Mouse (Mus musculus) forebrain, postnatal 0 days (tissue): ENCODE data around the gene Hoxd12. TPM values are rescaled to one million over a fixed set of nuclear protein-coding genes. Genes with fewer than 3 reads are reported as not detected.

Source experiments
- ATAC-seq: fragments of 200-750 bp; cut with Nextera tagmentation; 2 replicates; pipeline ENCODE4 v1.8.0; 2017; ENCODE audit warnings: mild to moderate bottlenecking, moderate library complexity
- DNase-seq: peaks from one replicate; pipeline ENCODE4 v3.0.0-alpha.2; 2015
- H3K27ac ChIP-seq: fragments of 300-500 bp; sonication (generic); 2 replicates; pipeline ENCODE4 v1.5.1; 2014; ENCODE audit warnings: low read depth, mild to moderate bottlenecking, antibody characterized with exemption, low read length, moderate library complexity, mixed read lengths
- H3K27me3 ChIP-seq: fragments of 300-500 bp; sonication (generic); 2 replicates; pipeline ENCODE4 v1.6.1; 2014; ENCODE audit warnings: mild to moderate bottlenecking, low read length, mixed read lengths; ENCODE audit not compliant: insufficient read depth
- H3K36me3 ChIP-seq: fragments of 300-500 bp; sonication (generic); 2 replicates; pipeline ENCODE4 v1.6.1; 2014; ENCODE audit warnings: mild to moderate bottlenecking, moderate library complexity; ENCODE audit not compliant: insufficient read depth
- H3K4me1 ChIP-seq: fragments of 300-500 bp; sonication (generic); 2 replicates; pipeline ENCODE4 v1.6.1; 2014; ENCODE audit warnings: antibody characterized with exemption; ENCODE audit not compliant: insufficient read depth
- H3K4me2 ChIP-seq: fragments of 300-500 bp; sonication (generic); 2 replicates; pipeline ENCODE4 v1.6.1; 2014; ENCODE audit warnings: low read depth, mild to moderate bottlenecking, moderate library complexity
- H3K4me3 ChIP-seq: fragments of 300-500 bp; sonication (generic); 2 replicates; pipeline ENCODE4 v1.5.1; 2014; ENCODE audit warnings: low read depth, low read length, mixed read lengths
- H3K9ac ChIP-seq: fragments of 300-500 bp; sonication (generic); 2 replicates; pipeline ENCODE4 v1.6.1; 2014; ENCODE audit warnings: mild to moderate bottlenecking
- H3K9me3 ChIP-seq: fragments of 300-500 bp; sonication (generic); 2 replicates; pipeline ENCODE4 v1.6.1; 2016; ENCODE audit warnings: low read length
- CTCF ChIP-seq: sonication (generic); IDR thresholded peaks from 2 replicates; pipeline ENCODE4 v1.5.1; 2016; ENCODE audit warnings: antibody characterized with exemption, control low read depth, low read depth
- WGBS: fragments of 180-500 bp; shearing (Covaris S2); extraction: QIAGEN DNeasy Blood & Tissue Kit; methylation state at CpG from one replicate; pipeline ENCODE4 v1.1.7; 2014; 5-methylcytosine and 5-hydroxymethylcytosine counted together
- polyA plus RNA-seq: library from polyadenylated mRNA; unstranded; fragments of >200 nt; fragmentation: Nextera tagmentation; extraction: Ambion mirVana; gene quantifications from 2 replicates; pipeline ENCODE4 v1.2.1, GENCODE M21; 2015
- total RNA-seq: library from RNA; depleted of rRNA; stranded (reverse); fragments of >200 nt; gene quantifications from 2 replicates; pipeline ENCODE4 v1.2.3, GENCODE M21; 2014

The Hoxd12 gene
- total and polyA plus RNA-seq, 2 experiments from 2014 or later, result not detected

- WGBS, result 6% methylated on average over 40 of the region's 40 CpGs
These were observed 2.1 kb upstream of the Hoxd12 start for GRCm38 (mm10) chr2:74672481-74673362.

GRCm38 (mm10) chr2:74673835-74674425, 883 bp upstream of the Hoxd12 start:
- H3K4me3 ChIP-seq, result no peak overlapping the region
- no peaks in the 10 kb centered on the region for H3K9me3 ChIP-seq
- no peak overlapping the region for H3K9ac ChIP-seq
- peaks cover 96% of the 10 kb centered on the region for H3K27me3 ChIP-seq
- 2% methylated on average over 24 of the region's 24 CpGs for WGBS
- no peaks in the 10 kb centered on the region for H3K4me1 ChIP-seq
- TF ChIP-seq CTCF, result no peak
- DNase-seq (no peak), ATAC-seq (no peak)
- H3K4me2 ChIP-seq, result no peak overlapping the region
- H3K36me3 ChIP-seq, result no peaks in the 10 kb centered on the region
- no peak overlapping the region for H3K27ac ChIP-seq

More at GRCm38 (mm10) chr2:74672481-74673362, 2.1 kb upstream of the Hoxd12 start:
- Histone ChIP-seq H3K27ac (no peak overlapping the region), H3K4me3 (peak overlapping the region; percentile 23), H3K9ac (no peak overlapping the region), H3K4me2 (peak overlapping the region; percentile 38; the same call in 1 of the 2 replicates), H3K9me3 (no peaks in the 10 kb centered on the region), H3K36me3 (no peaks in the 10 kb centered on the region), H3K4me1 (no peaks in the 10 kb centered on the region), H3K27me3 (peaks cover 97% of the 10 kb centered on the region)
- peak; percentile 65; the same call in 1 of the 2 replicates for ATAC-seq
- no peak for DNase-seq
- TF ChIP-seq CTCF, result peak; percentile 80

GRCm38 (mm10) chr2:74675666-74676282, 961 bp downstream of the Hoxd12 start:
- no peak for ATAC-seq
- 6% methylated on average over 22 of the region's 24 CpGs for WGBS

DNA sequence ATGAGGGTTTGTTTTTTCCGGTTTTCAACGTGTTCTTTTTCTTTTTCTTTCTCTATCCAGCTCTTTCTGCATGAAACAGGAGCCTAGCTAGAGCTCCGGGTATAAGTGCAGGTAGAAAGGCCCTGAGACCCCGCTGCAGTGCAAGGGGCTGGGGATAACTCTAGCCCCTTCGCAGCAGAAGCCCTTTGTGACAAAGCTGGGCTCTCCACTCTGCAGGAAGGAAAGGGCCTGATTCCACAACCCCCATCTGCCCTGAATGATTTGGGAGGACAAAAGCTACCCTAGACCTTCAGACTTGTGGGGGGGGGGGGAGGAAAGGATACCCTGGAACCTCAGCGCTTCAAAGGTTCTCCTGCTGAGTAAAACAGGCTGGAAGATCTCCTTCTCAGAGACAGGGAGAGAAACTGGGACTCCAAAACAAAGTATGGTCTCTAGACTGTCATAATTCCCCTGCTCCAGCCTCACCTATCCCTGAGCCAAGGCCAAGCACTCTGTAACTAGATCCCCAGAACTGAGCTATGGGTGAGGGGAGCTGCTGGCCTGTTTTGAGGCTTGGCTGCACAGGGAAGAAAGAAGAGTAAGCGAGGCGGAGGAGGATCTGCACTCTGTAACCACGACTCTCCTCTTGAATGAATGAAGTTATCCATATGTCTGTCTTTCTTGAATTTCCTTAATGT, 1.7 kb downstream of the Hoxd12 start:
- Histone ChIP-seq H3K36me3 (no peaks in the 10 kb centered on the region), H3K4me3 (no peak overlapping the region), H3K9ac (no peak overlapping the region), H3K4me1 (no peaks in the 10 kb centered on the region), H3K27ac (no peak overlapping the region), H3K9me3 (no peaks in the 10 kb centered on the region), H3K27me3 (peaks cover 98% of the 10 kb centered on the region), H3K4me2 (no peak overlapping the region)
- 4% methylated on average over 9 of the region's 9 CpGs for WGBS
- ATAC-seq (no peak), DNase-seq (no peak)
- TF ChIP-seq CTCF, result no peak

More at GRCm38 (mm10) chr2:74675666-74676282, 961 bp downstream of the Hoxd12 start:
- Histone ChIP-seq H3K4me3 (no peak overlapping the region), H3K27ac (no peak overlapping the region), H3K9ac (no peak overlapping the region), H3K27me3 (peaks cover 98% of the 10 kb centered on the region), H3K9me3 (no peaks in the 10 kb centered on the region), H3K4me2 (no peak overlapping the region), H3K36me3 (no peaks in the 10 kb centered on the region), H3K4me1 (no peaks in the 10 kb centered on the region)
- no peak for TF ChIP-seq CTCF
- DNase-seq, result no peak

GRCm38 (mm10) chr2:74677106-74677505, 2.3 kb downstream of the Hoxd12 start:
- Histone ChIP-seq H3K27me3 (peaks cover 97% of the 10 kb centered on the region), H3K4me3 (no peak overlapping the region), H3K27ac (no peak overlapping the region), H3K36me3 (no peaks in the 10 kb centered on the region), H3K9me3 (no peaks in the 10 kb centered on the region), H3K4me2 (no peak overlapping the region), H3K9ac (no peak overlapping the region), H3K4me1 (no peaks in the 10 kb centered on the region)
- ATAC-seq (no peak), DNase-seq (no peak)
- WGBS, result 12% methylated on average over 2 of the region's 2 CpGs
- TF ChIP-seq CTCF, result no peak

- Histone ChIP-seq H3K4me1 (no peaks in the 10 kb centered on the region), H3K27me3 (peaks cover 94% of the 10 kb centered on the region), H3K9me3 (no peaks in the 10 kb centered on the region), H3K9ac (no peak within 1 kb of the TSS), H3K4me3 (no peak within 1 kb of the TSS), H3K4me2 (no peak within 1 kb of the TSS), H3K36me3 (no peaks in the 10 kb centered on the region), H3K27ac (no peak within 1 kb of the TSS)
- no peak for TF ChIP-seq CTCF
- no peak for DNase-seq
- 2% methylated on average over 15 of the region's 15 CpGs for WGBS
- no peak for ATAC-seq
These were observed 4.2 kb downstream of the Hoxd12 start, which contains the start of gene Hoxd11 for GRCm38 (mm10) chr2:74678891-74679595. Hoxd11 (plus strand) TSS chr2:74679557.
